Mouse (Mus musculus): ENCODE data around the gene Olfr506. TPM values are rescaled to one million over a fixed set of nuclear protein-coding genes. Genes with fewer than 3 reads are reported as not detected.

The Olfr506 gene
- polyA plus RNA-seq, 1 experiment from 2014 or later = not detected

- Histone ChIP-seq H3K27ac (ENCODE audit: low read depth, low read length) (no peak overlapping the region), H3K4me3 (ENCODE audit: low read depth, low read length) (no peak overlapping the region), H3K9ac (ENCODE audit: low read depth, low read length) (no peak overlapping the region), H3K9me3 (ENCODE audit: control insufficient read depth, low read length) (no peaks in the 10 kb centered on the region), H3K27me3 (replicated peaks; ENCODE audit: control insufficient read depth, insufficient read depth, low read length) (no peaks in the 10 kb centered on the region), H3K4me1 (replicated peaks; ENCODE audit: control insufficient read depth, insufficient read depth, low read length) (no peaks in the 10 kb centered on the region), H3K4me2 (no peak overlapping the region), H3K36me3 (ENCODE audit: control insufficient read depth, insufficient read depth, low read length) (no peaks in the 10 kb centered on the region)
- DNase-seq (ENCODE audit: low spot score) (no peak), ATAC-seq (replicated peaks; ENCODE audit: low FRiP score) (no peak)
- 85% methylated on average over 3 of the region's 3 CpGs for WGBS
Measured at GRCm38 (mm10) chr7:108662419-108662818, 51.8 kb downstream of the Olfr506 start.

Other genes with a start within 250 kb of the Olfr506 start
- not detected in 2 replicates for gene Olfr494, start 245.5 kb upstream of the Olfr506 start, polyA plus RNA-seq (2014; fragmentation: Nextera tagmentation; extraction: Ambion mirVana)
- gene Olfr495, start 217.6 kb upstream of the Olfr506 start, polyA plus RNA-seq (2014; fragmentation: Nextera tagmentation; extraction: Ambion mirVana) = not detected in 2 replicates
- not detected in 2 replicates for gene Olfr497, start 190.4 kb upstream of the Olfr506 start, polyA plus RNA-seq (2014; fragmentation: Nextera tagmentation; extraction: Ambion mirVana)
- gene Olfr498, start 145.5 kb upstream of the Olfr506 start, polyA plus RNA-seq (2014; fragmentation: Nextera tagmentation; extraction: Ambion mirVana) = not detected in 2 replicates
- not detected in 2 replicates for gene Olfr502, start 85.7 kb upstream of the Olfr506 start, polyA plus RNA-seq (2014; fragmentation: Nextera tagmentation; extraction: Ambion mirVana)
- gene Olfr503, start 66.3 kb upstream of the Olfr506 start, polyA plus RNA-seq (2014; fragmentation: Nextera tagmentation; extraction: Ambion mirVana) = not detected in 2 replicates
- not detected in 2 replicates for gene Olfr504, start 45.0 kb upstream of the Olfr506 start, polyA plus RNA-seq (2014; fragmentation: Nextera tagmentation; extraction: Ambion mirVana)
- not detected in 2 replicates for gene Olfr507, start 11.0 kb downstream of the Olfr506 start, polyA plus RNA-seq (2014; fragmentation: Nextera tagmentation; extraction: Ambion mirVana)
- not detected in 2 replicates for gene Olfr508, start 19.2 kb downstream of the Olfr506 start, polyA plus RNA-seq (2014; fragmentation: Nextera tagmentation; extraction: Ambion mirVana)
- not detected in 2 replicates for gene Olfr509, start 41.1 kb downstream of the Olfr506 start, polyA plus RNA-seq (2014; fragmentation: Nextera tagmentation; extraction: Ambion mirVana)
- not detected in 2 replicates for gene Olfr510, start 55.6 kb downstream of the Olfr506 start, polyA plus RNA-seq (2014; fragmentation: Nextera tagmentation; extraction: Ambion mirVana)
- gene Olfr512, start 102.5 kb downstream of the Olfr506 start, polyA plus RNA-seq (2014; fragmentation: Nextera tagmentation; extraction: Ambion mirVana) = not detected in 2 replicates
- gene Olfr513, start 140.2 kb downstream of the Olfr506 start, polyA plus RNA-seq (2014; fragmentation: Nextera tagmentation; extraction: Ambion mirVana) = not detected in 2 replicates
- not detected in 2 replicates for gene Olfr514, start 215.2 kb downstream of the Olfr506 start, polyA plus RNA-seq (2014; fragmentation: Nextera tagmentation; extraction: Ambion mirVana)
- gene Olfr516, start 239.7 kb downstream of the Olfr506 start, polyA plus RNA-seq (2014; fragmentation: Nextera tagmentation; extraction: Ambion mirVana) = not detected in 2 replicates

All from liver, embryonic 11.5 days (tissue).